Mouse (Mus musculus) C2C12 (cell line): ENCODE measurements around the gene Rap2b.

Experiments used
- CEBPB ChIP-seq: IDR thresholded peaks from one replicate; pipeline ENCODE4 v1.6.1; 2011; ENCODE audit warnings: low read depth, mild to moderate bottlenecking, control low read depth, moderate library complexity
- CTCF ChIP-seq: IDR thresholded peaks from one replicate; pipeline ENCODE4 v1.5.1; 2011; ENCODE audit not compliant: control insufficient read depth, insufficient read depth, insufficient read length
- FOSL1 ChIP-seq: IDR thresholded peaks from one replicate; pipeline ENCODE4 v1.8.0; 2011; ENCODE audit warnings: mild to moderate bottlenecking, low read length; ENCODE audit not compliant: poor library complexity, insufficient read depth, severe bottlenecking
- MAX ChIP-seq: IDR thresholded peaks from one replicate; pipeline ENCODE4 v1.6.1; 2011; ENCODE audit warnings: mild to moderate bottlenecking, control low read depth
- MYOG ChIP-seq: IDR thresholded peaks from one replicate; pipeline ENCODE4 v1.6.1; 2011; ENCODE audit not compliant: control insufficient read depth, insufficient read length; ENCODE audit errors: extremely low read depth
- USF1 ChIP-seq: IDR thresholded peaks from one replicate; pipeline ENCODE4 v1.6.1; 2011; ENCODE audit warnings: low read depth, mild to moderate bottlenecking, control low read depth, moderate library complexity

DNA sequence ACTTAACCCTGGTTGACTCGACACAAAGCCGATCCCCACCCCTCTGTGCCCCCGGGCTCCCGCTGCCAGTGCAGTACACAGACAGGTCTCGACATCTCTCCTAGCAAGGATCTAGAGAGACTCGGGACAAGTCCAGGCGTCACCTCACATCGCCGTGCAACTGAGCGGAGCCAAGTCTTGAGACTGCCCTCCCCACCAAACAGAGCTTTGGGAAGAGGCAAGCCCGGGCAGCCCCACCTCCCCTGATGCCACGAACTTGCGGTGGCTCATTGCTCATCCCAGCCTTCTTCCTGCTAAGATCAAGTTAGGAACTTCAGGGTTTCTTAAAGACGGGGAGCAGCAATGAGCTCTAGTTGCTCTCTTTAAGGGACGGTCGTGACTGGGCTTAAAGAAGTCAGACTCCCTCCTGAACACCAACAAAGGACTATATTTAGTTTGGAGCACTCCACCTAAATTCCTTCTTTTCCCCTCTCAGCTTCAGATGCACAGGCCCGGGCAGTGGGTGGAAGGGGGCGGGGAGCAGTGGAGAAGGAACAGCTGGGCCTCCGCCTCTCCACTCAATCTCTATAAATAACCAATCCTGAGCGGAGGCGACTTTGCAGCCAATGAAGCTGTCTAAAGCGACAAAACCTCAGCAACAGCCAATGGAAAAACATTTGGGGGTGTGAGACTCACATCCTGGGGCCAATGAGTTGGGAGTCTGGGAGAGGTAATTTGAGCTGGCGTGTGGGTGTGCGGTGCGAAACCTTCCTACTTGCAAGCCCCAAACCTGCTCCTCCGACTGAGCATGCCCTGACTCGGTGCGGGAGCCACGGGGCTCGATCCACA, 1.9 kb downstream of the Rap2b start:
- TF ChIP-seq CTCF: no peak
- TF ChIP-seq CEBPB: no peak
- TF ChIP-seq MAX: peak; percentile 36
- TF ChIP-seq MYOG: no peak
- no peak for TF ChIP-seq FOSL1
- no peak for TF ChIP-seq USF1
